Mouse (Mus musculus) layer of hippocampus, adult 2 months (tissue): Measurements from ENCODE around the gene Cop1. TPM values are rescaled to one million over a fixed set of nuclear protein-coding genes. Genes with fewer than 3 reads are reported as not detected.

Source experiments
- DNase-seq, 2 experiments: peaks; one replicate each; pipeline ENCODE4 v3.0.0; 2022; ENCODE audit warnings: low spot score in 2 of 2
- H3K27ac ChIP-seq: fragments of 200-600 bp; 2 replicates; pipeline ENCODE4 v1.8.1; 2022
- H3K4me3 ChIP-seq: fragments of 200-600 bp; 2 replicates; pipeline ENCODE4 v1.8.1; 2022; ENCODE audit warnings: mild to moderate bottlenecking
- CTCF ChIP-seq: fragments of 200-600 bp; conservative IDR thresholded peaks from 2 replicates; pipeline ENCODE4 v1.8.1; 2022; ENCODE audit warnings: antibody characterized with exemption, mild to moderate bottlenecking, moderate library complexity
- total RNA-seq, 2 experiments: library from RNA; stranded (reverse); gene quantifications; 2 replicates each; pipeline ENCODE4 v1.2.3; 2021

Gene Cop1
- total RNA-seq, 2 experiments from 2014 or later: 132 to 152 TPM

GRCm38 (mm10) chr1:159235674-159236073 is 3.6 kb downstream of the Cop1 start:
- DNase-seq: no peak

GRCm38 (mm10) chr1:159238147-159238546 is 6.0 kb downstream of the Cop1 start:
- no peak for TF ChIP-seq CTCF
- H3K27ac ChIP-seq: no peak overlapping the region
- DNase-seq: no peak
- no peak overlapping the region for H3K4me3 ChIP-seq

More at GRCm38 (mm10) chr1:159235674-159236073, 3.6 kb downstream of the Cop1 start:
- H3K27ac ChIP-seq: no peak overlapping the region
- no peak for TF ChIP-seq CTCF
- no peak overlapping the region for H3K4me3 ChIP-seq

GRCm38 (mm10) chr1:159250320-159250719 is 18.2 kb downstream of the Cop1 start:
- no peak for TF ChIP-seq CTCF
- Histone ChIP-seq H3K27ac (no peak overlapping the region), H3K4me3 (no peak overlapping the region)
- DNase-seq: no peak

GRCm38 (mm10) chr1:159253078-159253477 is 21.0 kb downstream of the Cop1 start:
- no peak for TF ChIP-seq CTCF
- Histone ChIP-seq H3K4me3 (no peak overlapping the region), H3K27ac (no peak overlapping the region)
- DNase-seq: no peak

DNA sequence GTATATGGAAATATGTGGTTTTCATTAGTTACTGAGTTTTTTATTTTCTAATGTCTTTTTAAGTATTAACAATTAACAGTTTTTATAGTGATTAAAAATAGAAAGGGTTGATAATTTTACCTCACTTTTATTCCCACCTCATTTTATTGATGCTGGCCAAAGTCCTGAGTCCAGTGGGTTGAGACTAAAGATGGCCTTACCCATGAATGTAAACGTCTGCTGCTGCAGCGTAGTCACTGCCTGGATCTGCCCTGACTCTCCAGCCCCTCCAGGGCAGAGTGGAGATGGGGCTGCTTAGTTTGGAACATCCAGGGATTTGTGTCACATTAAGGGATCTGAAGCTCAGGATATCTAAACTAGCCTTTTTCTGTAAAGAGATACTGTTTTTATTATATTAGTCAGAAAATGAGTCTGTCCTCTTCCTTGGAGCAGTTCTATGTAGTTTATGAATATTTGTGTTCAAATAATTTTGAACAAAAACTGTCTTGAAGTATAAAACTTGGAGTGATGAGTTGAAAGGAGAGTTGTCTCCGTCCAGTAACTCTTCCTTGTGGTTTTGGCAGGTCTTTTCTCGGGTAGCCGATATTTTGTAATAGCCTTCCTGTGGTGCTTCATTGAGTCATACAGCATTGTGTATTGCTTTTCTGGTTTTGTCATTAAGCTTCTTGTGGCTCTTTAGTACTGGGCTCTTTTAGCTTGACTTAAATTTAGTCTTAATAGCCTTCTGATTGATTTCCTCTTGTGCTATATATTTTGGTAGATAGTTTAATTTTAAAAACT is 23.0 kb downstream of the Cop1 start:
- TF ChIP-seq CTCF: no peak

DNA sequence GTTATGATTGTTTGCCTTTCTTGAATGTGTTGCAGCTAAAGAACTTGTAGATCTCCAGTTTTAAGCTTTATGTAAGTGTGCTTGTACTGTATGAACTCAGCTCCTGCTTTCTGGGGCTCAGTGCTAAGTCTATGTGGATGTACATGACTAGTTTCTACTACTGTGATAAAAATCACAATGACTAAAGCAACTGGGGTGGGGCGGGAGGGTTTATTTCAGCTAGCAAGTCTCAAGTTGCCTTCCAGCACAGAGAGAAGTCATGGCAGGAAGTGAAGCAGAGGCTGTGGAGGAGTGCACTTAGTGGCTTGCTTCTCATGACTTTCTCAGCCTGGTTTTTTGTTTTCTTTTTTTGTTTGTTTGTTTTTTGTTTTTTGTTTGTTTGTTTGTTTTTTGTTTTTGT is 24.4 kb downstream of the Cop1 start:
- no peak overlapping the region for H3K4me3 ChIP-seq
- DNase-seq: no peak
- no peak overlapping the region for H3K27ac ChIP-seq
- TF ChIP-seq CTCF: no peak

More for the DNA sequence above, 23.0 kb downstream of the Cop1 start:
- Histone ChIP-seq H3K27ac (no peak overlapping the region), H3K4me3 (no peak overlapping the region)
- DNase-seq: no peak

DNA sequence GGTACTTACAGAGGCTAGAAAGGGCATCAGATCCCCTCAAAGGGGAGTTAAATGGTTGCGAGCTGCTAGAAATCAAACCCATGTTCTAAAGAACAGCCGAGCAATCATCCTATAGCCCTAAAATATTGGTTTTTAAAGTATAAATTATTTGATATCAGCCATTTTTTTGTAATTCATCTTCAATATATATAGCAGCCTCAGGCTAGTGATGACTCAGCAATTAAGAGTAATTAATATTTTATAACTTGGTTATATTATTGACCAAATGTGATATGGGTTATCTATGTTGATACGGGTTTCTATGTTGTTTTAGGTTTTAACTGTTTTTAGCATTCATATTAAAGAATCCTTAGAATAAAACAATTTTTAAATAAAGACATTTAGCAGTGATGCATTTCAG is 31.7 kb downstream of the Cop1 start:
- DNase-seq: no peak

GRCm38 (mm10) chr1:159280072-159280471 is 48.0 kb downstream of the Cop1 start:
- no peak overlapping the region for H3K4me3 ChIP-seq
- H3K27ac ChIP-seq: no peak overlapping the region
- no peak; the same call in 1 of the 2 replicates for TF ChIP-seq CTCF
- no peak for DNase-seq

More for the DNA sequence above, 31.7 kb downstream of the Cop1 start:
- no peak for TF ChIP-seq CTCF
- H3K4me3 ChIP-seq: no peak overlapping the region
- H3K27ac ChIP-seq: no peak overlapping the region

- no peak overlapping the region for H3K4me3 ChIP-seq
- no peak for DNase-seq
- no peak for TF ChIP-seq CTCF
- H3K27ac ChIP-seq: no peak overlapping the region; the same call in 1 of the 2 replicates
Observed at GRCm38 (mm10) chr1:159281861-159282260, 49.7 kb downstream of the Cop1 start.

DNA sequence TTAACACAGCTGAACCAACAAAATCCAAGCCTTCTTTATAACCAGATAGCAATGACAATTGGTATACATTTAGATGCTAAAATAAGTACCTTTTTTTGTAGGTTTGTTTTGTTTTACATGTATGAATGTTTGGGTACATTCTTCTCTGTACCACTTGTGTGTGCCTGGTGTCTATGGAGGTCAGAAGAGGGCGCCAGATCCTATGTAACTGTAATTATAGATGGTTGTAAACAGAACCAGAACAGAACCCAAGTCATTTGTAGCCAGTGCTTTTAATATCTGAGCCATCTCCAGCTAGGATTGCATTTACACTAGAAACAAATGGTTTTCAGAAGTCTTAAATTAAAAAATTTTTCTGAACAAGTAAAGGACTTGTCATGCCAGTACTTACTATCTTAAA is 54.7 kb downstream of the Cop1 start:
- H3K4me3 ChIP-seq: no peak overlapping the region
- TF ChIP-seq CTCF: peak; percentile 60
- H3K27ac ChIP-seq: no peak overlapping the region
- no peak for DNase-seq

- TF ChIP-seq CTCF: peak; percentile 86
- no peak overlapping the region for H3K27ac ChIP-seq
- peak; percentile 34 to 40 for DNase-seq
Observed at GRCm38 (mm10) chr1:159290219-159290618, 58.1 kb downstream of the Cop1 start.

GRCm38 (mm10) chr1:159290859-159291258 is 58.7 kb downstream of the Cop1 start:
- no peak for DNase-seq
- Histone ChIP-seq H3K27ac (no peak overlapping the region), H3K4me3 (no peak overlapping the region)
- no peak for TF ChIP-seq CTCF

More at GRCm38 (mm10) chr1:159290219-159290618, 58.1 kb downstream of the Cop1 start:
- H3K4me3 ChIP-seq: no peak overlapping the region

DNA sequence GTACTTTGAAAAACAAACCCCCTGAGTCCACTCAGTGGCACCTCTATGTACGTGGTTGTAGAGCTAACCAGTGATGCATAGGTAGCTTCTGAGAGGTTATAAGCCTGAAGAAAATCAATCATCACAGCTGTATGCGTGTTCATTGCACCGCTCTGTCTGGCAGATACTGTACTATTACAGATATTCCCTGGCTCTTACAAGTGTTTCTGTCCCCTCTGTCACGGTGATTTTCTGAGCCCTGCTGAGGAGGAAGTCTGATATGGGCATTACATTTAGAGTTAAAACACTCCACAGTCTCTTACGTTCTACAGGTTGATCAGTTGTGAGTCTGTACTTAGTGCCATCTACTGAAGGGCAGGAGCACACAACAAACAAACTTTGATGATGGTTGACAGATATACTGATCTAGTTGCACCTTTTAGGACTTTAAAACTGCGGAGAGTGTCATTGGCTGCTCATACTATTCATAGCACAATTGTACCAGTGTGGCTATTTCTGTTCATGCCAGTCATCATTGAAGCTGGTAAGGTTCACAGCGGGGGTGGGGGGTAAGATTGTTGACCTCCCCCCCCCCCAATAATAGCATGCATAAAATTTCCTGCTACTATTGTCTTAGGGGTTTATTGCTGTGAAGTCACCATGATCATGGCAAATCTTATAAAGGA is 69.4 kb downstream of the Cop1 start:
- TF ChIP-seq CTCF: no peak
- no peak for DNase-seq
- Histone ChIP-seq H3K27ac (no peak overlapping the region), H3K4me3 (no peak overlapping the region)
